Mouse (Mus musculus) lung, adult 2 months (tissue): ENCODE measurements around the gene Cox10.

Source experiments
- CTCF ChIP-seq: fragments of 200-500 bp; IDR thresholded peaks from 2 replicates; pipeline ENCODE4 v1.5.1; 2011; ENCODE audit warnings: mild to moderate bottlenecking, low read length, control low read depth; ENCODE audit not compliant: insufficient read depth
- POLR2A ChIP-seq: fragments of 200-500 bp; IDR thresholded peaks from 2 replicates; pipeline ENCODE4 v1.6.1; 2011; ENCODE audit warnings: low read depth, mild to moderate bottlenecking, control low read depth, low read length, borderline replicate concordance; ENCODE audit errors: extremely low read depth

DNA sequence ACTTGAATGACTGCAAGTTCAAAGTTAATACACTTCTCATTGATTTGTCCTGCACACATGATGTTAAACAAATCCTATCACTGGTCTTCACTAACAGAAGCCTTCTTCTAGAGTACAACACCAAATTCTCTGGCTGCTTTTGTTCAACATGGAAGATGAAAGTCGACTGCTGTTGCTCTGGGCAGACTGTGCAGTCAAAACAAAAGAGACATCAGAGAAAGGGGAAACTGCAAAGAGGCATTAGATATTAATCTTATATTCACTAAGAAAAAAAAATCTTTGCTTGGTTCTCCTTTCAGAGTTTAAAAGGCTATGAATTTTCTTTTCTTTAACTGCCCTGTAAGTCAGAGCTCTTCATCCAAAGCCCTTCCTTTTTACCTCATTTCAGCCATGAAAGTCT, 39.7 kb downstream of the Cox10 start:
- TF ChIP-seq CTCF (no peak), POLR2A (no peak)
